Mouse (Mus musculus): ENCODE measurements around the gene Dnajc11. TPM values are rescaled to one million over a fixed set of nuclear protein-coding genes. Genes with fewer than 3 reads are reported as not detected.
A peak's percentile ranks its signal among the peaks of the same experiment; 100 is the strongest.

Gene Dnajc11
- total RNA-seq, 2 experiments from 2014 or later: 68.2 to 69.1 TPM

DNA sequence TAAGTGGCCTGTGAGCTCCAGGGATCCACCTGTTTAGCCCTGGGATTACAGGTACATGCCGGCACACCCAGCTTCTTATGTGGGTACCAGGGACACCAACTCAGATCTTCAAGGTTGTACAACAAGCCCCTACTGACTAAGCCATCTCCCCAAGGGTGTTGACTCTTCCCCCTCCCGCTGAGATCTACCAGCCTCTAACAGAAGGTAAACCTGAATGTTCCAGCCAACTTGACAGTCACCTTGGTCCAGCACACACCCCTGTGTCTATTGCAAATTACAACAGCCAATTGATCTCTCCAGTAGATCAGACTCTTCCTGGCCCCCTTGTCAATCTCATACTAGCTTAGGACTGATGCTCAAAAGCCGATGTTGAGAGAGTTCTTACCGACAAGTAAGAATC lies 27.9 kb upstream of the Dnajc11 start:
- DNase-seq (ENCODE audit: low spot score in 2 of 2): no peak
- TF ChIP-seq CTCF (conservative IDR thresholded peaks at IDR 0.05): no peak

DNA sequence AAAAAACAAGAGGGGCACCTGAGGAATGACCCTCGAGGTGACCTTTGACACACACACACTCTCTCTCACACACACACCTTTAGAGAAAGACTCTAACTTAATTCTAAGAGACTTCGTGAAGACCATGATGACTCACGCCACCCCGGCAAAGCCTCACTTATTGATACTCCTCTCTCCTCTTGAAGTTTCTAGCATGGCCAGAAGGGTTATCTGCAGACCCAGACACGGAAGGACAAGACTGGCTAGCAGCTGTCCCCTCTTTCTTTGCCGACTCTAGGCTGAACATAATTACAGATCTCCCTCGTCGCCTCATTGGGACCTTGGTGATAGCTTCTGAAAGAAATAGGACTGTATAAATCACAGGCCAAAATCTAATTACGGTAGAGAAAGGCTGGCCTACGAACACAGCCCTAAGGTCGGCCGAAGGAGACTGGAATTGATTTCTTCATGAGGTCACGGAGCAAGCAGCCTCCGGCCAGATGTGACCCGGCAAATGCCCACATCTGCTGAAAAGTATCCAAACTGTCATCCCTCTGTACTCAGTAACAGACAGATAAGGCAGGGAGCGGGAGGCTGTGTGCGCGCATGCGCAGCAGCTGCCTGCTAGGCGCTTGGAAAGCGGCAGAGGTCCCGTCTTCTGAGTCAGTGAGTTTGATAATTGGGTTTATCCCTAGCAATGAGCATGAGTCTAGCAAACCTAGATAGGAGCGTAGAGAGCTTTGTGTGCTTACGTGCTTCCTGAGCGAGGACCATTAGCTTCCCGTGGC lies 25.7 kb upstream of the Dnajc11 start:
- Histone ChIP-seq H3K27ac (no peak overlapping the region), H3K4me3 (no peak overlapping the region)
- no peak for DNase-seq (ENCODE audit: low spot score in 2 of 2)
- TF ChIP-seq CTCF (conservative IDR thresholded peaks at IDR 0.05): no peak

More for the DNA sequence above, 27.9 kb upstream of the Dnajc11 start:
- no peak overlapping the region for H3K4me3 ChIP-seq
- no peak overlapping the region for H3K27ac ChIP-seq

DNA sequence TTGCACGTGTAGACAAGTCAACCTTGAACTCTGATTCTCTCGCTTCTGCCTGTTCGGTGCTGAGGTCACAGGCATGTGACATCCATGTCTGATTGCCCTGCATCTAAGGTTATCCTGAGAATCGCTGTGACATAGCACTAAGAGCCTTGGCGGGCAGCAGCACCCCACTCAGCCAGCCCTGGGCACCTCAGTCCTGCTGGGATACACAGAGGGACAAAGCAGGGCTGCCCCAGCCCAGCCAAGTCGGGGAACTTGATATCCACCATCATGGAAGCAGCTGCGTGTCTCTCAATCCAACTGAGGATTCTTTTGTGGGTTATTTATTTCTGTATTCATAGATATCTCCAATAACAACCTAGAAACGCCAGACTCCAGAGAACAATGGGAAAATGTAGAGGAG lies 24.7 kb upstream of the Dnajc11 start:
- TF ChIP-seq CTCF (conservative IDR thresholded peaks at IDR 0.05): no peak
- no peak for DNase-seq (ENCODE audit: low spot score in 2 of 2)
- H3K27ac ChIP-seq: no peak overlapping the region
- no peak overlapping the region for H3K4me3 ChIP-seq

DNA sequence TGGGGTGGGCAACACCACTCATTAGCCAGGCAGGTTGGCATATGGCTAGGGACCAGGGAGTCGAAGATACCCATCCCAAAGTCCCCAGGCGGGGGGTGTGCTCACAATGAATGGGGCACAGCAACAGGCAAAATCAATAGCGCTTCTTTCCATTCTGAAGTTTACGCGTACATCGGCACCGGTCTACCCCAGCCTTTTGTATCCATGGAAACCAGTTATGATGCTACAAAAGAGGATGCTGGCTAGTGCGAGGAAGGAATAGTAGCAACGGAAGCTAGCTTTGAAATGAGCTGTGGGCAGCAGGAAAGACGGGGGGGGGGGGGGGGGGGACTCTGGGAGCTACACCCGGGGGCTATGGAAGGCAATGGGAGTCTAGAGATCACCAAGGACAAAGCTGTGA lies 17.2 kb upstream of the Dnajc11 start:
- Histone ChIP-seq H3K4me3 (no peak overlapping the region), H3K27ac (no peak overlapping the region)
- TF ChIP-seq CTCF (conservative IDR thresholded peaks at IDR 0.05): no peak
- peak in 1 of 2 experiments; percentile 20 for DNase-seq (ENCODE audit: low spot score in 2 of 2)

DNA sequence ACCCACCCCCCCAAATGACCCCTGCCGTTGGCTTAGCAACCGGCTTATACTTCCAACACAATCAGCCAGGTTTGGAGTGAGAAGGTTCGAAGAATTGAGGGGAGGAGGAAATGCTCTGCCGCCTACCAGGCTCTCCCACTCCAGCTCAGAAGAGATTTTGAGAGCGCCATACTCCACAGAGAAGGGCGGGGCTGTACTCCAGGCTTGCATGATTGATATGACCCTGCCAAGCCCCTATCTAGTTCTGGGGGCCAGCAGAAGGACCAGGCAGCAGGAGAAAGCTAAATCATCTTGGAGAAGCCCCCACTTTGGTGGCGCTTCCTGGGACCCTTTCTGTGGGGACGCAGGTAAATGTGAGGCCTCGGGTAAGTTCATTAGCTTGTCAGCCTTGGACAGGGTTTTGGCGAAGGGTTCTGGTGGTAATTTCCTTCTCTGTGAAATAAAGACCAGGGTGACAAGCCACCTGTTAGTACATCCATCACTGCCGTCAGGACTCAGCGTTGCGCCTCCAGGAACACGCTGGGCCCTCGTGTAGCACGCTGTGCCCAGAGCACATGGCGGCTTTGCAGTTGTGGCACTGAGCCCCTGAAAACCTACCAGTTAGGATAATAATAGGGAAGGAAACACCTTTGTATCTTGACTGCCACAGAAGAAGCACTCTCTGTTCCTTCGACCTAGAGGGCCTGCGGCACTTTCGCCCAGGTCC lies 14.2 kb upstream of the Dnajc11 start:
- DNase-seq (ENCODE audit: low spot score in 2 of 2): no peak
- TF ChIP-seq CTCF (conservative IDR thresholded peaks at IDR 0.05): no peak
- no peak overlapping the region for H3K4me3 ChIP-seq
- H3K27ac ChIP-seq: no peak overlapping the region

DNA sequence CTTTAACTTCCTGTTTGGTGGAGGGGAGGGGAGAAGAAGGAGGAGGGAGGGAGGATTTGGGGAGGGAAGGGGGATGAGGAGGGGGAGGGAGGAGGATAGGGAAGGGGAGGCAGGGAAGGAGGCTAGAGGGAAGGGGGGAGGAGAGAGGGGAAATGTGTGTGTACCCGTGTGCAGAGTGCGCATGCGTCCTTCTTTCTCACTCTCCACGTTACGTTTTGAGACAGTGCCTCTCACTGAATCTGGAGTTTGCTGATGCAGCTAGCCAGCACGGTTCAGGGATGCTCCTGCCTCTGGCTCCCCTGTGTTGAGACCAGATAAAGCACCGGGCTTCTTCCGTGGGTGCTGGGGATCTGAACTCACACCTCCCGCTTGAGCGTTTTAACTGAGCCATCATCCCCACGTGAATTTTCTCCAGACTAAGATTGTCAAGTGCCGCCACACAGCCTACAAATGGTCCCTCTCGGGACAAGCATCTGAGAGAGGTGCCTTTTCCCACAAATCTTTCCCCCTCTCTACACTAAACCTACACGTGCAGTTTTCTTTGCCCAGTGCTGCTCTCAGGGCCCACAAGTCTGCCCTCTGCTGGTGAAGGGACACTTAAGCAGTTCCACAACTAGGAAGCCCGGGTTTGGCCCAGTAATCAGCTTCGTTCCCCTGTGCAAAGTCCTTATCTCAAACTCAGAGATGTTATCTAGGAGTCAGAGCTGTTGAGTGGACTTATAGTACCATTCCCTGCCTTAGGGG lies 13.4 kb upstream of the Dnajc11 start:
- H3K4me3 ChIP-seq: no peak overlapping the region
- TF ChIP-seq CTCF (conservative IDR thresholded peaks at IDR 0.05): peak; percentile 93
- no peak overlapping the region for H3K27ac ChIP-seq
- DNase-seq (ENCODE audit: low spot score in 2 of 2): peak; percentile 34 to 59

DNA sequence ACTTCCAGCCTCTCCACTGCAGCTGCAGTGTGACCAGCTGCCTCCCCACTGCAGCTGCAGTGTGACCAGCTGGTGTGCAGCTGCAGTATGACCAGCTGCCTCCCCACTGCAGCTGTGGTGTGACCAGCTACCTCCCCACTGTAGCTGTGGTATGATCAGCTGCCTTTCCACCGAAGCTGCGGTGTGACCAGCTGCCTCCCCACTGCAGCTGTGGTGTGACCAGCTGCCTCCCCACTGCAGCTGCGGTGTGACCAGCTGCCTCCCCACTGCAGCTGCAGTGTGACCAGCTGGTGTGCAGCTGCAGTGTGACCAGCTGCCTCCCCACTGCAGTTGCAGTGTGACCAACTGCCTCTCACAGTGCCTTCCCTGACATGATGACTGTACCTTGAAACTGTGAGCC lies 11.4 kb upstream of the Dnajc11 start:
- TF ChIP-seq CTCF (conservative IDR thresholded peaks at IDR 0.05): no peak
- Histone ChIP-seq H3K27ac (no peak overlapping the region), H3K4me3 (no peak overlapping the region)
- no peak for DNase-seq (ENCODE audit: low spot score in 2 of 2)

DNA sequence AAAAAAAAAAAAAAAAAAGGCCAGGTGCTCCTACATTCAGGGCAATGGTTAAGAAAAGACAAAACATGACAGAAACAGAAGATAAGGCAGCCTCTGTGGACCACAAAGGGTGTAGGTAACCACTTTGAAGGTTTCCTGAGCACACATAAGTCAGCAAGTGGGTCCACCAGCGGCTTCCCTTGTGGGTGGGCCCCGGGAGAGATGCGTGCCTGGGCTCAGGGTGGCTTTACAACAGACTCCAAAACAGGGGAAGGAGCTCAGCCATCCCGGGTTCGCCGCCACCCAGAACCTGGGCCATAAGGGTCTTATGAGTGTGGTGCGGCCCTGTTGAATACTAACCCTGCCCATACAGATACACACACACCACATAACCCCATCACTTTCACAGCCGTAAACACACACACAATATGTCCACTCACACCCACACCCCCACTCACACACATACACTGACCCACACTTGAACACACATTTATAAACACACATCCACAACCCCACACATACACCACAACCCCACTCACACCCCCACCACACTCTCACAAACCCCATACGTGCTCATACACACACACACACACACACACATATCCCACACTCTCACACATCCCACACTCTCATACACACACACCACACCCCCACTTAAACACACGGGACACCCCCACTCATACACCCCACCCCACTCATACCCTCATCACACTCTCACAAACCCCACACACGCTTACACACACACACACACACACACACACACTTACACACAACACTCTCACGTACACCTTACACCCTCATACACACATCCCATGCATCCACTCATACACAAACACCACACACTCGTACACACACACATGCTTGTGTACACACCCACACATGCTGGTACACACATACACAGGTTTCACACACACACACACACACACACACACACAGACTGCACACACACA lies 651 bp upstream of the Dnajc11 start:
- Histone ChIP-seq H3K27ac (no peak overlapping the region), H3K4me3 (no peak overlapping the region)
- no peak for TF ChIP-seq CTCF (conservative IDR thresholded peaks at IDR 0.05)
- no peak for DNase-seq (ENCODE audit: low spot score in 2 of 2)

DNA sequence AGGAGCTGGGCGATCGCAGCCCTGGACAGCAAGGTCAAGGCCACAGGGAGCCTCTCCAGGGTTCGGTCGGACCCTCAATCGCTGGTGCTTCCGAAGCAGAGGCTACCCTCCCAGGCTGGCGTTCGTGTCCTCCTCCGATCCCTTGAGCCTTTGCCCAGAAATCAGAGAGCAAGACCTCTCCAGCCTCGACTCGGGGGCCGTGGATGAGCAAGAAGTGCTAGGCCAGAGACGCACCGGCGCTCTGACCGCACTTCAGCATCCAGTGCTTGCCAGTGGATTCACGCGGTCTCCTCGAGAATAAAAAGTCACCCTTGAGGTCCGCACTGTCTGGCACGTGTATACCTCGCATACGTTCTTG lies 703 bp downstream of the Dnajc11 start:
- peak overlapping the region; percentile 83 for H3K4me3 ChIP-seq
- DNase-seq (ENCODE audit: low spot score in 2 of 2): no peak
- TF ChIP-seq CTCF (conservative IDR thresholded peaks at IDR 0.05): no peak
- peak overlapping the region; percentile 93 for H3K27ac ChIP-seq

DNA sequence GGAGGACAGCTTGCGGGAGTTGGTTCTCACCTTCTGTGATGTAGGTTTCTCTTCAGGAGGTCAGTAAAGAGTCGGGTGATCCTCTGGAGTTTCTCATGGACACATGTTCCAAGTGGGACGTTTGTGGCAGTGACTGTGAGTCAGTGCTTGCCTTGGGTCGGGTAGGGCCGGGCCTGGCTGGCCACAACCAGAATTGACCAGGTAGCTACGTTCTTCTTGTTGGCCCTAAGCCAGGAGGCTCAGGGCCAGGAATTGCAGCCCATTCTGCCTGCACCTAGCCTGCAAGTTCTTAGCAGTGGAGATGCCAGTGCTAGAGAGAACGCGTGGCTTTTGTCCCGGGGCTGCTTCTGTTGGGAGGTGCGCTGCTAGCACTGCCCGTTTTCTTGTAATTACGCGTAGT lies 4.0 kb downstream of the Dnajc11 start:
- no peak overlapping the region for H3K4me3 ChIP-seq
- no peak overlapping the region for H3K27ac ChIP-seq
- TF ChIP-seq CTCF (conservative IDR thresholded peaks at IDR 0.05): no peak
- no peak for DNase-seq (ENCODE audit: low spot score in 2 of 2)

DNA sequence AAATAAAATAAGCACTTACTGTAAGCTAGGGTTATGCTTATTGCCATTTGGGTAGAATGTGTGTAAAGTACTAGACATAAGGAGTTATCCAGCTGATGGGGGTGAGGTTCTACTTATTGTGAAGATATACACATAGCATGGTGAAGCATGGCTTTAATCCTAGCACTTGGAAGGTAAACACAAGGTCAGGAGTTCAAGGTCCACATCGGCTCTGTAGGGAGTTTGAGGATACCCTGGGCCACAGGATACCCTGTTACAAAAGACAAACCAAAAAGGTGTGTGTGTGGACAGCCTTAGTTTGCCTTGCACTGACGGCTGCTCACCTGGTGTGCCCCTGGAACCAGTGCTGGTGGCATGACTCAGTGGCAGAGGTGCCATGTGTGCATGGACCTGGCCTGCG lies 4.6 kb downstream of the Dnajc11 start:
- no peak for DNase-seq (ENCODE audit: low spot score in 2 of 2)
- H3K4me3 ChIP-seq: no peak overlapping the region
- H3K27ac ChIP-seq: no peak overlapping the region
- no peak for TF ChIP-seq CTCF (conservative IDR thresholded peaks at IDR 0.05)

DNA sequence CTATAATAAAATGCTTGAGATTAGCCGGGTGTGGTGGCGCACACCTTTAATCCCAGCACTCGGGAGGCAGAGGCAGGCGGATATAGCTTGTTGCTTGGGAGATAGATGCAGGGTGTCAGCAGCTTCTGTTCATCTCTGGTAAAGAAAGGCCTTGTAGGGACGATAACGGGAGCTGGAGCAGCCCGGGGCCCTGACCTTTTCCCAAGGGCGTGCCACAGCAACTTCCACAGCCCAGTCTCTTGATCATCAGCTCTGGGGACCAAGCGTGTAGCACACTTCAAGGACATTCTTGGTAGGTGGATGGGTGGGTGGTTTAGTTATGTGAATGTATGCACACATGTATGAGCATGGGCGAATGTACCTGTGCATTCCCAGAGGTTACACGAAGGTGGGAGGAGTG lies 12.7 kb downstream of the Dnajc11 start:
- no peak overlapping the region for H3K27ac ChIP-seq
- no peak for TF ChIP-seq CTCF (conservative IDR thresholded peaks at IDR 0.05)

More for the DNA sequence above, 12.7 kb downstream of the Dnajc11 start:
- H3K4me3 ChIP-seq: no peak overlapping the region
- DNase-seq (ENCODE audit: low spot score in 2 of 2): no peak
